Mouse (Mus musculus): ENCODE measurements around the gene Numbl. TPM values are rescaled to one million over a fixed set of nuclear protein-coding genes. Genes with fewer than 3 reads are reported as not detected.
"Not testable (repeated sequence)": the region's sequence is repeated elsewhere in the genome, so short reads cannot be mapped to it uniquely, and the experiment has no call there.

The Numbl gene
- total RNA-seq (2021): 1 to 10 TPM; 4.5 to 5.3 TPM

DNA sequence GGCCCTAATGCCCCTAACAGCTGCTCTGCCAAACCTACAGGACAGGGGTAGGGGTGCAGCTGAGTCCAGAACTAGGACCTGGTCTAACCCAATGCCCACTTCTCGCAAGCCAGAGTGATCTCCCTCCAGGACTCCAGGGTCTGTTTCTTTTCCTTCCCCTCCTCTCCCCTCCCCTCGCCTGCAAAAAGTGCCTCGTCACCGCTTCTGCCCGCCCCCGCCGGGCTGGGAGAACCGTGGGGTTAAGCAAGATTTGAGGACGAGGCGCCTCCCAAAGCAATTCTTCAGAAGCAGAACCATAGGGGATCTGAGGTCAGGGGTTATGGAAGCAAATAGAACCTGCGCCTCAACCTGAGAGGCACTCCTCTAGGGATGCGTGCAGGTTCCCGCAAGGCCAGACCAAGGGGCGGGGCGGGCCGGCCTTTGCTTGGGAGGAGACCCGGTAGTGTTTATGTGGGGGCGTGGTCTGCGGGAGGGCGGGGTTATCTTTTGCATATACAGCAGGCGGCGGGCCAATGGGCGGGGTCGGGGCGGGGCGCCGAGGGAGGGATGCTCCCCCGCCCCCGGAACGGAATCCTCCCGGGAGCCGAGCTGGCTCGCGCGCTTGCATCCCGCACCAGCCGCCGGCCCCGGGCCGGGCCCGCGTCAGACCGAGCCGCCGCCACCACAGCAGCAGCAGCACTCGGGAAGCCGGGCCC, at the start of gene Numbl:
Gene Numbl (plus strand): TSS at position 229 of the 695 bp plus-strand sequence.
- intact Hi-C loops (cut with DNase I): no loop called here
- DNase-seq (ENCODE audit: low spot score): peak; percentile 87

DNA sequence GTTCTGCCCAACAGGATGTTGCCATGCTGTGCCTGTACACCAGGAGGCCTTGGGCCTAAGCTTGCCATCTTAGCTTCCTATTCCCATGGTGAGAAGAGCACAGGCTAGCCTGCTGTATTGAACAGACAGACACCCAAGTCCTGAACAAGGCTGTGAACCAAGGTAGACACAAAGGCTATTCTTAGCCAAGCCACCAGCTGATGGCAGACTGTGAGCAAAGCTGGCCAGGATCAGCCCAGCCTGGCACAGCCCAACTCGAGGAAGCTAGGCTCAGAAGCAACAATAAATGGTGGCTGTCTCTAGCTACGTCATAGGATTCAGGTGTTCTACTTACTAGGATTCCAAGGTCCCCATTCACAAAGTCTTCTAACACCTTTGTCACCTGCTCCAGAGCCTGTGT, 45.6 kb upstream of the Numbl start:
- no peak for DNase-seq (ENCODE audit: low spot score)
- intact Hi-C loops (cut with DNase I): no loop called here

DNA sequence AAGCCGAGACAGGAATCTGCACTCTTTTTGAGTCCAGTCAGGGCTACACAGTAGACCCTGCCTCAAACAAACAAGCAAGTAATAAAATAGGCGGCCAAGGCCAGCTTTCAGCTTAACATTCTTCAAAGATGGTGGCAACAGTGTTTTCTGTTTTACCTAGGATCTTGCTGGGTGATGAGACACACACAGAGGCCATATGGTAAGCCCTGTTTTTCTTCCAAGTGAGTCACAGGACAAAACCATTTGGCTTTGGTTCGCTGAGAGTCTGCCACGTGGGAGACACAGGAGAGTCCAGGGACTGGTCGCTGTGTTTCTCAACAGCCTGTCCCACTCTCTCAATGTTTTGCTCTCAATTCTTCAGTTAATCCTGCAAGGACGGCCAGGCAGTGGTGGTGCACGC, 39.6 kb upstream of the Numbl start:
- no peak for DNase-seq (ENCODE audit: low spot score)
- intact Hi-C loops (cut with DNase I): no loop called here

DNA sequence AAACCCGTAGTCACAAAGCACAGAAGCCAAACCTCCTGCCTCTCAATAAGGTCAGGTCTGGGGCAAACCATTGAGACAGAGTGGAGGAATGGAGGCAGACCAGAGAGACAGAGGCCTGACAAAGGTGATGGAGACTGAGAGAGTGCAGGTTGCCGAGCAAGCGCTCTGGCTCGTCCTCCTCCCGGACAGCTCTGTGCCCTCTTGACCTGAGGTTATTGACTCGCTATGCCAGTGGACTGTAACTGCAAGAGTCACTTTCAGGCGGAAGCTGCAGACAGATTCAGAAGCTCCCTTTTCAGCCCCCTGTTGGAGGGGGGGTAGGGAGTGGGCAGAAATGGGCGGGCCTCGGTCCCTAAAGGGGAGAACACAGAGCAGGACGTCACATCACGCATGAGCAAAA, 38.3 kb upstream of the Numbl start:
- intact Hi-C loops (cut with DNase I): no loop called here

DNA sequence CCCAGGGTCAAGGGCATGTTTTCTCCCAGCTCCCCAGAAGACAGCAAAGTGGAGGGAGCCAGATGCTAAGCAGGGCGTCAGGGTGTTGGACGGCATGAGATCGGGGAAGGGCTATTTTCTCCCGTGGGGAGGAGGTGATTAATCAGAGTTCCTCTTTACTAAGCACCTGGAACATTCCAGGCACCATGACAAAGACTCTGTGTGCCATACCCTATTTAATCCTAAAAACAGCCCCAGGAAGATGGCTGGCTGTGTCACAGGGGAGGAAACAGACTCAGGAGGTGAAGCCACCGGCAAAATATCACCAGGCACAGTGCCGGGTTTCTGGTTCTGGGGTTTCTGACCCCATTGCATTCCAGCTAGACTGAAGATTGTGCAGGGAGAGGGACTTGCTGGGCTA, 36.3 kb upstream of the Numbl start:
- intact Hi-C loops (cut with DNase I): no loop called here
- DNase-seq (ENCODE audit: low spot score): no peak

More for the DNA sequence above, 38.3 kb upstream of the Numbl start:
- no peak for DNase-seq (ENCODE audit: low spot score)

DNA sequence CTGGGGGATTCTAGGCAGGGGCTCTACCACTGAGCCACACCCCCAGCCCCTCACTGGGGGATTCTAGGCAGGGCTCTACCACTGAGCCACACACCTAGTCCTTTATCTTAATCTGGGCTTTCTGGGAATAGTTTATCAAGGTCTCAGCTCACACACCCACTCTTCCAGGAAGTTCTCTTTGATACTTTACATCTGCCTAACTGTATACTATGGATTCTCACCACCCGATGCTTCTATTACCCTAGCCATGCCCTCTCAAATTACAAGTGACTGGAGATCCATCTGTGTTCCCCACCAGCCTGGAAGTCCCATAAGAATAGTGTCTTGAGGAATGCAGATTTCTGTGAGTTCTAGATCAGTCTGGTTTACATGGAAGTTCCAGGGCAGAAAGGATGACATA, 35.7 kb upstream of the Numbl start:
- intact Hi-C loops (cut with DNase I): no loop called here
- DNase-seq (ENCODE audit: low spot score): no peak

DNA sequence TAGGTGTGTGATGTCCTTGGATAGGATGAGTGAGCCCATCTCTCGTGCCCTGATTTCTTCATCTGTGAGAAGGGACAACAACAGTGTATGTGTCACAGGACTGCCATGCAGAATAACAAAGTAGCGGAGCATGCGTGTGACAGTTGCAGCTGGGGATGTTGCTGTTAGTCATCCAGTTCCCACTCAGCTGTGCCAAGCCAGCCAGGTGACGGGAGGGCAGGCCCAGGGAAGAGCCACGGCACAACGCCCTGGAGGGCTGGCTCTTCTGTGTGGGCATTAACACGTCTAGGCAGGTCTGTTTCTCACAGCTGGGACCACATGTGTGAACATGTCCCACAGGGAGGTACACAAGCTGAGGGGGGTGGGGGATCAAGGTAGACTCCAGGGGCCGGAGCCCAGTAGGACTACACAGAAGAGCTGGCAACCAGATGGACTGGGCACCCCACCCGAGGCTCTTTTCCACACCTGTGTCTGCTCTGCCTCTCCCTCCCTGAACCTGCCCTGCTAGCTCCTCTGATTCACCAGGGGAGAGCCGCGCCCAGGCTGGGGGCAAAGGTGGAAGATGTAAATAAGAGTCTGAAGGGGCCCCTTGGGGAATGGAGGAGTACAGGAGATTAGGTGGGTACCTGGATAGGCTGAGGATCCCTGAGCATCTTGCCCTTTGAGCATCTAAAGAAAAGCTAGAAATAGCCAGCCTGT, 33.2 kb upstream of the Numbl start:
- intact Hi-C loops (cut with DNase I): no loop called here
- no peak for DNase-seq (ENCODE audit: low spot score)

DNA sequence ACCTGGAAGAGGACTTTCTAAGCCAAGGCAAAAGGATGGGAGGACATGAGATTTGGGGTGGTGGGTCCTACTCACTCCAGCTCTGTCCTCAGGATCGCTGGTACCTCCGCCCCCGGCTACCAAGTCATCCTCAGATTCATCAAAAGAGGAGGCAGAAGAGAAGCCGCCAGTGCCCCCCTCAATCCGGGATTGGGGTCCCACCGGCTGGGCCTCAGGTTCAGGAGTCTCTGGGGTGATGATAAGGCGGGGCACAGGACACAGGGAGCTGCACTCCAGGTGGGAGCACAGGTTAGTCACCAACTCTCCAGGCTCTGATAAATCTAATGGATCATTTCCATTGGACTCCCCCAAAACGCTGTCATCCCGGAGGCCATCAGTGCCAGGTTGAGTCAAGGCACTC, 31.0 kb upstream of the Numbl start:
- intact Hi-C loops (cut with DNase I): loop anchor here (2.0 kb wide), 1 partner anchor 24 kb away; no protein-coding TSS in a partner anchor
- DNase-seq (ENCODE audit: low spot score): no peak

DNA sequence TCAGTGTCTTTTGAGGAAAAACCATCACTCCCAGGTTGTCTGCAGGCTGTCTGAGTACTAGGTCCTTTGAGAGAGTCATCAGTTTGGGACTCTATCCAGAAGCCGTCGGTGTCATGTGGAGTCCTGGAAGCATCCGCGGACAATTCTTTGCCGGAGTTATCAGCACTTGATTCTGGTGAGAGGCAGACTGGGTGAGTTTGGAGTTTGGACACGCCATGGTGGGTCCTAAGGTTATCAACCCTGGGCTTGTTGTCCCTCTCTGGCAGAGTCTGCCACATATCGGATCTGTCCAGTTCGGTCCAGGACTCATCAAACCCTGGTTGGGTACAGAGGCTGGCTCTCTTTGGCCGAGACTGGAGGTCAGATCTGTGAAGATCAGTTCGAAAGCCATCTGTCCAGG, 30.6 kb upstream of the Numbl start:
- DNase-seq (ENCODE audit: low spot score): no peak

DNA sequence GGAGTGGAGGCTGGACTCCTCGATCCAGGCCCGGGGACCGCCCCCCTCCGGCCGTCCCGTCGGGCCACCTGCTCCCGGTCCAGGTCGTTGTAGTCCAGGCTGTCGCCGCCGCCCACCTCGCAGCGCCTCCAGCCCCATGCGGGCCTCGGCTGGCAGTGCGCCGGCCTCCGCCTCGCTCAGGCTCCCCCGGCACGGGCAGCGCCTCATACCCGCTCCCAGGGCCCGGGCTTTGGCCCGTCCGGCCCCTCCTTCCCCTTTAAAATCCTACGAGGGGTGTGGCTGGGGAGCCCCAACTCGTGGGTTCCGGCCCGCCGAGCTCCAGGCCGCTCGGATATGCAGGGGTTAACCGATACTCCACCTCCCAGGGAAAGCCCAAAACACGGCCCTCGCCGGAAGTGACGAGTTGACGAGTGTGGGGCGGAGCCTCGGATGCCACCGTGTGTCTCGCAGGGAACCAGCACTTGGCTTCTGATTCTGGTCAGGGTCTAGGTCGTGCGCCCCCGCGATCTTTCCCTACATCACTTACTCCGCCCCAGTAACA, 29.9 kb upstream of the Numbl start, which contains the start of gene Itpkc:
Gene Itpkc (minus strand): TSS at position 381 of the 541 bp plus-strand sequence.
- peak; percentile 88 for DNase-seq (ENCODE audit: low spot score)
- intact Hi-C loops (cut with DNase I): no loop called here

More for the DNA sequence above, 30.6 kb upstream of the Numbl start:
- intact Hi-C loops (cut with DNase I): loop anchor here (2.0 kb wide), 1 partner anchor 25 kb away; no protein-coding TSS in a partner anchor

DNA sequence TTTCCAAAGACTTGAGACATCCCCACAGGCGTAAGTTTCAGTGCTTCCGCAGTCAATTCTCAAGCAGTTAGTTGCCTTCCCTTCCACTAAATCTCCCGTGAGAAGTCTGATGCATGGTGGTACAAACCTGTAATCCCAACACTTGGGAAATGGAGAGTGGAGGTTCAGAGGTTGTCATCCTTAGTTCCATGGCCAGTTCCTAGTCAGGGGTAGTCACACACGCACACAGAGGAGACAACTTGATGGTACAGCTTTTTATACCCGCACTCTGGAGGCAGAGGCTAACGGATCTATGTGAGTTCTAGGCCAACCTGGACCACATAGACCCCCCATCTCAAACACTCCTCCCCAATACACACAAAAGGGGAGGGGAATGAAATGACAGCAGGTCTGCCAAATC, 29.4 kb upstream of the Numbl start:
- intact Hi-C loops (cut with DNase I): no loop called here
- no peak for DNase-seq (ENCODE audit: low spot score)

DNA sequence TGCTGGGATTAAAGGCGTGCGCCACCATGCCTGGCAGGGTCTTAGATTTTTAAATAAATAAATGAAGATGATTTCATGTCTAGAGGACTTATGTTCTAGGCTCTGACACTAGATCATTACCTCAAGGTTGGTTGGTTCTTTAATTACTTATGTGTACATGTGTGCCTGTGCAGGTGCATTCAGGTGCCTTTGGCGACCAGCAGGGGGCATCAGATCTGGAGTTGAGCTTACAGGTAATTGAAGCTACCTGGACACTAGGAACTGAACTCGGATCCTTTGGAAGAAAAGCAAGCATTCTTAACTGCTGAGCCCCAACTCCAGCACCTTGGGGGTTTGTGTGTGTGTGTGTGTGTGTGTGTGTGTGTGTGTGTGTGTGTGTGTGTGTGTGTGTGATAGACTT, 27.5 kb upstream of the Numbl start:
- no peak for DNase-seq (ENCODE audit: low spot score)
- intact Hi-C loops (cut with DNase I): no loop called here

DNA sequence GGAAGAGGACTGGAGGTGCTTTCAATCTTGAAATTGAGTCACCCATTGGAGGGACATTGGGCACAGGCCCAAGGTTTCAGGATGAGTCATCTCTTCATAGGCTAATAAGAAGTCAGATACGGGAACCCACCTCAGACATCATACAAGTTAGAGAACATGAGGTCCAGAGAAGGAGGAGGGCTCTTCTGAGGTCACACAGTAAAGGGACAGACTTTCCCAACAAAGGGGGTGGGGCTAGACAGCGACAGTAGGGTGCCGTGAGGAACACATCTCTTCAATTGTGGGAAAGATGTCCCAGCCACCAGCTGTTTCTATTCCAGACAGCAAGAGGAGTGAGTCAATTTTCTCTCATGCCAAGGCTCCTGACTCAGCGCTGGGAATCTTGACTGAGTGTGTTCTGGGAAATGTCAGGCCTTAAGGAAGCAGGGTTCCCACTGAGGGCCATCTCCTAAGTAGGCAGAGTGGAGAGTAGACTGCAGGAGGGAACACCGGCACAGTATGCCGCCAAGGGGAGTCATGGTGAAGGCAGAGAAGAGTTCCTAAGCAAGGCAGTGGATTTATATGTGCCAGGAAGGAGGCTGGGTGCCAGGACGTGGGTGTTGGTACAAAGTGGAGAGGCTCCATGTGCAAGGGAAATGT, 26.4 kb upstream of the Numbl start:
- intact Hi-C loops (cut with DNase I): no loop called here

DNA sequence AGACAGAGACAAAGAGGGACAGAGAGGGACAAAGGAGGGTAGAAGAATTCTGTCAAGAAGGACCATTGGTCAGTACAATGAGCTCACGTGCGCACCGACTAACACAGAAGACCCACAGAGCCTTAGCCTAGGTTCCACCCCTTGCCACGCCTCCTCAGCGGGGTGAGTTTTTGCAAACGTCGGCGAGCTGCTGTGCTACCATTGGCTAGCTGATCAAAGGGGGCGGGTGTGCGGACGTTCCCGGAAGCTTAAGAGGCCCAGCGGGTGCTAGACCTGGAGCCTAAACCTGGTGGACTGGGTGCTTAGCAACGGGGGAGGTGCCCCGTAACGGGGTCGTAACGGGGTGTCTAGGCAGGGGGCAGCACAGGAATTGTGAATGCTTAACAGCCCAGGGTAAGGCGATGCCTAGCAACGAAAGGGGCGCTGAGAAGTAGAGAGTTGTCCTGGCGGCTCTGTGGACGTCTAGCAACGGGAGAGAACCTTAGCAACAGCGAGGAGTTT, 25.4 kb upstream of the Numbl start, which contains the start of gene Coq8b:
Gene Coq8b (plus strand): TSS at position 243 of the 501 bp plus-strand sequence.
- intact Hi-C loops (cut with DNase I): no loop called here
- peak; percentile 92 for DNase-seq (ENCODE audit: low spot score)

More for the DNA sequence above, 26.4 kb upstream of the Numbl start:
- DNase-seq (ENCODE audit: low spot score): peak; percentile 65

DNA sequence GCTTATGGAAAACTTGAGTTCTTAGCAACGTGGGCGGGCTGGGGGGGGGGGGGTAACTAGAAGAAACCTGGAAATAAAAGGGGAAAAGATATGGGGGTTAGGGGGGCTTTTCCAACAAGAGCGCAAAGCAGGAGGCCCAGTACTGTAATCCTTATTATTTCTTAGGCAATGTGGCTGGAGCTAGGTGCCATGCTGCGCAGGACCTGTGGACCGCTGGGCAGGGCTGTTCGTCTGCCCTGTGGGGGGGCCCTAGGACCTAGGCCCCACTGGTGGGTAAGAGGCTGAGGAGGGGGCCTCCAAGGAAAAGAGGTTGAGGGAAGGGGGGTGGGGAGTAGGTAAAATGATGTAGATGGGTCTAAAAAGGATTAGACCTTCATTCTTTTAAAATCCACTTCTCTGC, 24.9 kb upstream of the Numbl start:
- DNase-seq (ENCODE audit: low spot score): no peak
- intact Hi-C loops (cut with DNase I): no loop called here

DNA sequence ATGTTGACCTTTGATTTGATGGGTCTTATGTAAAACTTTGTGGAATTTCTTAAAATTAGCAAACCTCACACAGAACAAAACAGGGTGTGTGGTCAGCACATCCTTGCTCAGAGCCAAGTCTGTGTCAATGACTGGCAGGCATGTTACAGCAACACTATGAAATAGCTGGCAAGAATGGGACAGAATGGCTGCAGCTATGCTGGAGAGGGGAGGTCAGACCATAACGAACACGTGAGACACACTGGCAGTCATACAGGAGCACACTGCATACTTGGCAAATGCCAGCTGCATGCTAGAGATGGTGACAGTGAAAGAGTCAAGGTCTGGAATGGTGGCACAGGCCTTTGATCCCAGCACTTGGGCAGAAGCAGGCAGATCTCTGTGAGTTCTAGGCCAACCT, 22.5 kb upstream of the Numbl start:
- no peak for DNase-seq (ENCODE audit: low spot score)
- intact Hi-C loops (cut with DNase I): no loop called here

DNA sequence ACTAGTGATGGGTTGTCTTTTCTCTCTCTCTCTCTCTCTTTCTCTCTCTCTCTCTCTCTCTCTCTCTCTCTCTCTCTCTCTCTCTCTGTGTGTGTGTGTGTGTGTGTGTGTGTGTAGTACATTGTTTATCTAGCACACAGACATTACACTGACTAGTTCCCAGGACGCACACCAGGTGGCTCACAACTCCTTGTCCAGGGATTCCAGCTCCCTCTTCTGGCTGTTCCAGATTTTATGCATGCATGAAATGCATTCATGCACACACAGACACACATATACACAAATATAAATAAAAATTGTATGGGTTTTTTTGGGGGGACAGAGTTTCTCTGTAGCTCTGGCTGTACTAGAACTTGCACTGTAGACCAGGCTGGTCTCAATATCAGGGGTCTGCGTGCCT, 20.7 kb upstream of the Numbl start:
- no peak for DNase-seq (ENCODE audit: low spot score)

DNA sequence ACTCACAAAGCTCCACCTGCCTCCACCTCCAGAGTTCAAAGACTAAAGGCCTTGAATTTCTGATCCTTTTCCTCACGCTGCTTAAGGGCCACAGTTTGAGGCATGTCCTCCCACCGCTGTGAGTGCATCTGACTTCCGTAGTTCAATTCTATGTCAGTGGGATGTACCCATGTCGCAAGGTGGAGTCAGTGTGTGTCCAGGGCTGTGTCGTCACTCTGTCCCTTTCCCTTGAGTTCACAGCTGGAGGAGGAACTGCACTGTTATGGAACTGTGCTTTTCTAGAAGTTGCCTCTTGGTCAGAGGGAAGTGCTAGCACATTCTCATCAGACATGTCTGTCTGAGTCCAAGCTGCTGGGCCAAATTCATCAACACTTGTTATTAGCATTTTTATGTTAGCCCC, 19.7 kb upstream of the Numbl start:
- intact Hi-C loops (cut with DNase I): no loop called here
- no peak for DNase-seq (ENCODE audit: low spot score)

More for the DNA sequence above, 20.7 kb upstream of the Numbl start:
- intact Hi-C loops (cut with DNase I): no loop called here

DNA sequence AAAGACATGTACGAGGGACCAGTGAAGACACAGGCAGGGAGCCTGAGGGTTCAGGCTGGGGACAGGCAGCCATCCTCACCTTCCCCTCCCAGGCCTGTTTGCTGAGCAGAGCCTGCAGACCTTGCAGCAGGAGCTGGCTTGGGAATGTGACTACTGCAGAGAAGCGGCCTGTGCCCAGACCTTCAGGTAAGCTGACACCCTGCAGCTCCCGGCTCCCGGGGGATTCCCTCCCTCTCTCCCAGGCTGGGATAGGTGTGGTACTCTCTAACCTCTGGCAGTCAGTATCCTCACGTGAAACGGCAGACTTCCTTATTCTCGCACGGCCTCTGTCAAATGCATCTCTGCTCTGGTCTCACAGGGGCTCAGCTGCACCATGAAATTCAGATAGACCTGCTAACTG, 15.0 kb upstream of the Numbl start:
- DNase-seq (ENCODE audit: low spot score): no peak
- intact Hi-C loops (cut with DNase I): no loop called here

DNA sequence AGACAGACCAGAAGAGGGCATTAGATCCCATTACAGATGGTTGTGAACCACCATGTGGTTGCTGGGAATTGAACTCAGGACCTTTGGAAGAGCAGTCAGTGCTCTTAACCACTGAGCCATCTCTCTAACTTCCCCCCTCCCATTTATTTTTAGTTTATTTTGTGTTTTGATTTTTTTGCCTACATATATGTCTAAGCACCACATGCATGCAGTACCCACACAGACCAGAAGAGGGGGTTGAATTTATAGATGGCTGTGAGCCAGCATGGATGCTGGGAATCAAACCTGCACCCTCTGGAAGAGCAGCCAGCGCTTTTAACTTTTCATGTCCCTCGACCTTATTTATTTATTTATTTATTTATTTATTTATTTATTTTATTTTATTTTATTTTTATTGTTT, 14.1 kb upstream of the Numbl start:
- DNase-seq (ENCODE audit: low spot score); intact Hi-C loops (cut with DNase I): not testable (repeated sequence)

Measured in heart, postnatal 25 days (tissue).